Mouse (Mus musculus) MEL (cell line): ENCODE data around the gene Rae1. TPM values are rescaled to one million over a fixed set of nuclear protein-coding genes. Genes with fewer than 3 reads are reported as not detected.

ENCODE experiments used
- DNase-seq: peaks from one replicate; pipeline ENCODE4 v3.0.0; 2011; ENCODE audit warnings: low read depth, low spot score
- H3K27ac ChIP-seq: 2 replicates; pipeline ENCODE4 v1.5.1; 2012; ENCODE audit warnings: low read depth, mild to moderate bottlenecking, control low read depth, low read length, moderate library complexity; ENCODE audit not compliant: control insufficient read depth
- H3K27me3 ChIP-seq, 2 experiments: fragments of 150-350 bp in 1 of 2; sonication (generic) in 1 of 2; 2 replicates each; pipeline ENCODE4 v1.6.1; 2012; ENCODE audit warnings: low read length in 2 of 2, mild to moderate bottlenecking in 2 of 2, improper control_type of control experiment in 1 of 2, moderate library complexity in 1 of 2; ENCODE audit not compliant: insufficient read depth in 2 of 2, control insufficient read depth in 1 of 2
- H3K36me3 ChIP-seq, 2 experiments: 2 replicates each; pipeline ENCODE4 v1.6.1; 2012 to 2014; ENCODE audit warnings: low read length in 2 of 2, improper control_type of control experiment in 1 of 2, inconsistent platforms in 1 of 2, mild to moderate bottlenecking in 1 of 2; ENCODE audit not compliant: insufficient read depth in 2 of 2, control insufficient read depth in 1 of 2
- H3K4me1 ChIP-seq, 2 experiments: fragments of 150-350 bp in 1 of 2; sonication (generic) in 1 of 2; 2 replicates each; pipeline ENCODE4 v1.6.1; 2012; ENCODE audit warnings: low read length in 2 of 2, improper control_type of control experiment in 1 of 2, mild to moderate bottlenecking in 1 of 2; ENCODE audit not compliant: insufficient read depth in 2 of 2, control insufficient read depth in 1 of 2
- H3K4me3 ChIP-seq, 2 experiments: fragments of 150-350 bp in 1 of 2; sonication (generic) in 1 of 2; 2 replicates each; pipeline ENCODE4 v1.5.1; 2012; ENCODE audit warnings: low read depth in 2 of 2, low read length in 2 of 2, mild to moderate bottlenecking in 2 of 2, moderate library complexity in 2 of 2, control low read depth in 1 of 2, improper control_type of control experiment in 1 of 2; ENCODE audit not compliant: control insufficient read depth in 1 of 2, insufficient read depth in 1 of 2
- H3K79me2 ChIP-seq: 2 replicates; pipeline ENCODE4 v1.6.1; 2012; ENCODE audit warnings: mild to moderate bottlenecking, low read length, moderate library complexity; ENCODE audit not compliant: control insufficient read depth, poor library complexity, insufficient read depth
- H3K9ac ChIP-seq: 2 replicates; pipeline ENCODE4 v1.6.1; 2012; ENCODE audit warnings: low read depth, mild to moderate bottlenecking, control low read depth, low read length, moderate library complexity; ENCODE audit not compliant: control insufficient read depth, poor library complexity, severe bottlenecking
- H3K9me3 ChIP-seq: fragments of 150-350 bp; sonication (generic); replicated peaks from 2 replicates; pipeline ENCODE4 v1.6.1; 2012; ENCODE audit warnings: mild to moderate bottlenecking, low read length, improper control_type of control experiment, moderate library complexity; ENCODE audit not compliant: insufficient read depth
- BHLHE40 ChIP-seq: IDR thresholded peaks from 2 replicates; pipeline ENCODE4 v1.6.1; 2012; ENCODE audit warnings: low read depth, mild to moderate bottlenecking, inconsistent platforms, low read length, improper control_type of control experiment, borderline replicate concordance
- CHD1 ChIP-seq: IDR thresholded peaks from 2 replicates; pipeline ENCODE4 v1.6.1; 2012; ENCODE audit warnings: low read depth, mild to moderate bottlenecking, inconsistent platforms, low read length, improper control_type of control experiment
- ELF1 ChIP-seq: IDR thresholded peaks from 2 replicates; pipeline ENCODE4 v1.6.1; 2014; ENCODE audit warnings: low read depth, mild to moderate bottlenecking, inconsistent platforms, low read length, improper control_type of control experiment, moderate library complexity
- EP300 ChIP-seq, 2 experiments: IDR thresholded peaks; 2 replicates each; pipeline ENCODE4 v1.6.1; 2011; ENCODE audit warnings: improper control_type of control experiment in 2 of 2, low read length in 2 of 2, low read depth in 1 of 2, mild to moderate bottlenecking in 1 of 2
- GABPA ChIP-seq: IDR thresholded peaks from 2 replicates; pipeline ENCODE4 v1.6.1; 2012; ENCODE audit warnings: low read depth, mild to moderate bottlenecking, inconsistent platforms, low read length, improper control_type of control experiment, moderate library complexity
- GATA1 ChIP-seq: IDR thresholded peaks from 2 replicates; pipeline ENCODE4 v1.6.1; 2011; ENCODE audit warnings: low read depth, low read length, improper control_type of control experiment
- MAFK ChIP-seq: IDR thresholded peaks from 2 replicates; pipeline ENCODE4 v1.6.1; 2011; ENCODE audit warnings: low read depth, mild to moderate bottlenecking, low read length, improper control_type of control experiment, borderline replicate concordance
- MAX ChIP-seq: IDR thresholded peaks from 2 replicates; pipeline ENCODE4 v1.6.1; 2011; ENCODE audit warnings: low read length, improper control_type of control experiment
- MEF2A ChIP-seq: IDR thresholded peaks from 2 replicates; pipeline ENCODE4 v1.6.1; 2014; ENCODE audit warnings: low read depth, mild to moderate bottlenecking, inconsistent platforms, low read length, improper control_type of control experiment; ENCODE audit not compliant: poor library complexity, insufficient replicate concordance, severe bottlenecking; ENCODE audit errors: extremely low read depth
- MXI1 ChIP-seq: IDR thresholded peaks from 2 replicates; pipeline ENCODE4 v1.6.1; 2011; ENCODE audit warnings: mild to moderate bottlenecking, low read depth, low read length, improper control_type of control experiment
- MYB ChIP-seq: IDR thresholded peaks from 2 replicates; pipeline ENCODE4 v1.6.1; 2011; ENCODE audit warnings: mild to moderate bottlenecking, low read depth, low read length, improper control_type of control experiment
- NELFE ChIP-seq: IDR thresholded peaks from 2 replicates; pipeline ENCODE4 v1.6.1; 2011; ENCODE audit warnings: low read depth, low read length, improper control_type of control experiment
- POLR2A ChIP-seq, 2 experiments: IDR thresholded peaks; 2 replicates each; pipeline ENCODE4 v1.6.1; 2011 to 2012; ENCODE audit warnings: low read length in 2 of 2, mild to moderate bottlenecking in 2 of 2, control low read depth in 1 of 2, improper control_type of control experiment in 1 of 2, low read depth in 1 of 2, moderate library complexity in 1 of 2; ENCODE audit not compliant: control insufficient read depth in 1 of 2, insufficient read depth in 1 of 2, poor library complexity in 1 of 2
- POLR2AphosphoS5 ChIP-seq: IDR thresholded peaks from 2 replicates; pipeline ENCODE4 v1.6.1; 2012; ENCODE audit warnings: low read depth, borderline replicate concordance, mild to moderate bottlenecking, inconsistent platforms, low read length, moderate library complexity, mixed read lengths
- SIN3A ChIP-seq: IDR thresholded peaks from 2 replicates; pipeline ENCODE4 v1.6.1; 2012; ENCODE audit warnings: low read length, improper control_type of control experiment, inconsistent platforms
- SMC3 ChIP-seq: IDR thresholded peaks from 2 replicates; pipeline ENCODE4 v1.6.1; 2011; ENCODE audit warnings: low read depth, low read length, improper control_type of control experiment
- TAL1 ChIP-seq: IDR thresholded peaks from 2 replicates; pipeline ENCODE4 v1.6.1; 2012; ENCODE audit warnings: mild to moderate bottlenecking, inconsistent platforms, low read length, moderate library complexity, mixed read lengths
- TBP ChIP-seq: IDR thresholded peaks from 2 replicates; pipeline ENCODE4 v1.8.0; 2011; ENCODE audit warnings: low read depth, low read length, improper control_type of control experiment
- UBTF ChIP-seq: IDR thresholded peaks from 2 replicates; pipeline ENCODE4 v1.6.1; 2012; ENCODE audit warnings: low read depth, mild to moderate bottlenecking, inconsistent platforms, low read length, improper control_type of control experiment, moderate library complexity, borderline replicate concordance; ENCODE audit not compliant: insufficient read depth
- USF2 ChIP-seq, 2 experiments: IDR thresholded peaks; 2 replicates each; pipeline ENCODE4 v1.6.1; 2011 to 2012; ENCODE audit warnings: improper control_type of control experiment in 2 of 2, low read length in 2 of 2, borderline replicate concordance in 1 of 2, inconsistent platforms in 1 of 2, low read depth in 1 of 2, mild to moderate bottlenecking in 1 of 2; ENCODE audit not compliant: insufficient read depth in 1 of 2
- ZC3H11A ChIP-seq: IDR thresholded peaks from 2 replicates; pipeline ENCODE4 v1.6.1; 2012; ENCODE audit warnings: low read depth, mild to moderate bottlenecking, inconsistent platforms, low read length, improper control_type of control experiment
- ZKSCAN1 ChIP-seq: IDR thresholded peaks from 2 replicates; pipeline ENCODE4 v1.6.1; 2012; ENCODE audit warnings: low read depth, mild to moderate bottlenecking, inconsistent platforms, low read length, improper control_type of control experiment, moderate library complexity
- polyA plus RNA-seq, 2 experiments: library from polyadenylated mRNA; stranded (reverse) in 1 of 2; unstranded in 1 of 2; fragments of >175 nt in 1 of 2; fragments of >200 nt in 1 of 2; gene quantifications; 2 replicates each; pipeline versions ENCODE4 v1.2.1 to v1.2.4; 2012; ENCODE audit warnings: low replicate concordance in 2 of 2, low read depth in 1 of 2; ENCODE audit not compliant: insufficient read length in 2 of 2, insufficient read depth in 1 of 2, missing spikeins in 1 of 2
- total RNA-seq: library from RNA; depleted of rRNA; stranded (reverse); fragments of 300-350 nt; gene quantifications from 2 replicates; pipeline ENCODE4 v1.2.3, GENCODE M21; 2012

Rae1 gene
- total and polyA plus RNA-seq, 3 experiments, result 156 to 172 TPM; not detected in 1

- TF ChIP-seq ELF1 (no peak), POLR2AphosphoS5 (no peak), CHD1 (no peak), MYB (no peak), ZKSCAN1 (no peak), USF2 (IDR thresholded peaks at IDR 0.05; ENCODE audit: borderline replicate concordance in 1 of 2, insufficient read depth in 1 of 2, low read depth in 1 of 2, low read length in 2 of 2) (no peak), TAL1 (peak; percentile 41), EP300 (IDR thresholded peaks at IDR 0.05; ENCODE audit: low read depth in 1 of 2, low read length in 2 of 2) (peak in 1 of 2 experiments; percentile 52; a peak in 3 of 4 replicates), BHLHE40 (no peak), TBP (no peak)
Observed at GRCm38 (mm10) chr2:173041893-173042292, 42.0 kb downstream of the Rae1 start (continued).

- H3K36me3 ChIP-seq, result peaks cover 0 to 23% of the 10 kb centered on the region in 2 experiments; a peak in 2 of 4 replicates
- H3K4me3 ChIP-seq, result no peak overlapping the region
- H3K27me3 ChIP-seq, result no peaks in the 10 kb centered on the region
- H3K9ac ChIP-seq, result no peak overlapping the region
- no peak for TF ChIP-seq SIN3A
- H3K4me1 ChIP-seq, result peaks cover 10 to 30% of the 10 kb centered on the region in 2 experiments
- H3K79me2 ChIP-seq, result no peaks in the 10 kb centered on the region
- no peak for DNase-seq
- H3K9me3 ChIP-seq, result no peaks in the 10 kb centered on the region
- no peak overlapping the region for H3K27ac ChIP-seq
Observed at GRCm38 (mm10) chr2:173042504-173043162, 42.7 kb downstream of the Rae1 start.

GRCm38 (mm10) chr2:173044198-173044970 is 44.5 kb downstream of the Rae1 start:
- no peak overlapping the region for H3K27ac ChIP-seq
- TF ChIP-seq NELFE (no peak), UBTF (no peak), ELF1 (no peak), ZC3H11A (no peak), GABPA (no peak), GATA1 (no peak), POLR2A (IDR thresholded peaks at IDR 0.05; ENCODE audit: control insufficient read depth in 1 of 2, insufficient read depth in 1 of 2, low read depth in 1 of 2, low read length in 2 of 2, poor library complexity in 1 of 2) (no peak), MAX (no peak), USF2 (IDR thresholded peaks at IDR 0.05; ENCODE audit: borderline replicate concordance in 1 of 2, insufficient read depth in 1 of 2, low read depth in 1 of 2, low read length in 2 of 2) (no peak), SMC3 (no peak), SIN3A (no peak), MXI1 (no peak), MYB (no peak), POLR2AphosphoS5 (no peak), TAL1 (no peak), TBP (no peak), MAFK (no peak), MEF2A (no peak)
- H3K4me1 ChIP-seq, result peaks cover 3 to 14% of the 10 kb centered on the region in 2 experiments; a peak in 3 of 4 replicates

More at GRCm38 (mm10) chr2:173044198-173044970, 44.5 kb downstream of the Rae1 start:
- DNase-seq, result no peak
- no peaks in the 10 kb centered on the region for H3K79me2 ChIP-seq
- no peaks in the 10 kb centered on the region for H3K27me3 ChIP-seq
- no peaks in the 10 kb centered on the region for H3K9me3 ChIP-seq
- peaks cover 0 to 10% of the 10 kb centered on the region in 2 experiments; a peak in 2 of 4 replicates for H3K36me3 ChIP-seq
- no peak overlapping the region for H3K9ac ChIP-seq
- no peak overlapping the region for H3K4me3 ChIP-seq
